Mouse (Mus musculus) brain, embryonic 14.5 days (tissue): ENCODE data around the gene Lpo.

Experiments used
- CTCF ChIP-seq: fragments of 200-500 bp; IDR thresholded peaks from 2 replicates; pipeline ENCODE4 v1.5.1; 2012; ENCODE audit warnings: inconsistent platforms, mild to moderate bottlenecking, moderate library complexity, borderline replicate concordance; ENCODE audit not compliant: insufficient read depth, insufficient read length; ENCODE audit errors: extremely low read depth
- POLR2A ChIP-seq: fragments of 200-500 bp; IDR thresholded peaks from 2 replicates; pipeline ENCODE4 v1.6.1; 2012; ENCODE audit warnings: mild to moderate bottlenecking, inconsistent platforms, borderline replicate concordance; ENCODE audit not compliant: poor library complexity, insufficient read depth, insufficient read length, severe bottlenecking; ENCODE audit errors: extremely low read depth

- no peak for TF ChIP-seq CTCF
- TF ChIP-seq POLR2A: no peak
These were observed 48.7 kb downstream of the Lpo start for GRCm38 (mm10) chr11:87779392-87779791.
